Mouse (Mus musculus): ENCODE data around the gene Lrrc3c. TPM values are rescaled to one million over a fixed set of nuclear protein-coding genes. Genes with fewer than 3 reads are reported as not detected.

Gene Lrrc3c
- polyA plus RNA-seq, 1 experiment from 2014 or later = not detected

- Histone ChIP-seq H3K4me2 (peak overlapping the region; percentile 81), H3K4me3 (ENCODE audit: low read depth, low read length) (no peak overlapping the region), H3K4me1 (ENCODE audit: control insufficient read depth, insufficient read depth, low read length) (peaks cover 48% of the 10 kb centered on the region), H3K27me3 (ENCODE audit: control insufficient read depth, insufficient read depth, low read length) (no peaks in the 10 kb centered on the region), H3K9ac (ENCODE audit: low read depth, low read length) (peak overlapping the region; percentile 12; the same call in 1 of the 2 replicates), H3K27ac (ENCODE audit: low read depth, low read length) (peak overlapping the region; percentile 96), H3K9me3 (replicated peaks; ENCODE audit: control insufficient read depth, low read length) (no peaks in the 10 kb centered on the region), H3K36me3 (ENCODE audit: control insufficient read depth, insufficient read depth, low read length) (no peaks in the 10 kb centered on the region)
- 69% methylated on average over 8 of the region's 8 CpGs for WGBS (ENCODE audit: insufficient replicate concordance)
- ATAC-seq (replicated peaks; ENCODE audit: insufficient number of reproducible peaks, low FRiP score, low TSS enrichment) = no peak
Observed at GRCm38 (mm10) chr11:98589306-98589705, 8.8 kb upstream of the Lrrc3c start.

DNA sequence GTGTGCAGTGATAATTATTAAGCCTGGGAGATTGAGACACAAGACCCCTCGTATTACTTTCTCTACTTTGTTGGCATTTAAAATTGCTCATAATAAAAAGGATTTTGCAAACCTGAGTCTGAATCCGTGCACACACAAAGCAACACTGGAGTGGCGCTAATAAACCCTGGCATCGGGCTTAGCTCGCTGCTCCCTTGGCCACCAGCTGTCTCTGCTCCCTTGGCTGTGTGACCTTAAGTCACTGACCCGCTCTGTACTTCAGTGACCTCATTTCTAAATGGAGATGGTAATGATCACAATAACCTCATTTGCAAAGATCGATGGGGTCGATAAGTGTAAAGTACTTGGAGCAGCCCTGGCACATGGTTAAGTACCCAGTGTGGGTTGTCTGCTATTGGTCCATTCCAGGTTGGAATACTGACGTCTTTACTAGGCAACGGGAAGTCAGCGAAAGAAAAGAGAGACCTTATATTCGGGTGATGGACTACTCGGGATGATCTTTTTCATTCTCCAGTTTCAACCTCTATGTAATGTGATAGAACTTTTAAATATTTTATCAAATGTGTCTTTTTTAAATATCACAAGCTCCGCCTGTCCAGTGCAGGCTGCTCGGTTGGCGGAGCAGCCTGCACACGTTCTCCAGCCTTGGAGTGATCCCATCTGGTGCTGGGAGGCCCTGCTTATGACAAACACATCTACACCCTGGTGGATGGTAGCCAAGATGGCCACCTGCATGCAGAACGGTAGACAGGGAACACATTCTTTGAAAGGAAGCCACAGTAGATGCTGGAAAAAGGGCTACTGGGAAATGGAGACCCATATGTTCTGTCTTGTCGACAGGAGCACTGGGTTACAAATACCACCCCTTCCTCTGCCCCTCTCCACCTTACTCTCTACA, 7.3 kb upstream of the Lrrc3c start:
- Histone ChIP-seq H3K9me3 (replicated peaks; ENCODE audit: control insufficient read depth, low read length) (no peaks in the 10 kb centered on the region), H3K4me3 (ENCODE audit: low read depth, low read length) (no peak overlapping the region), H3K4me1 (ENCODE audit: control insufficient read depth, insufficient read depth, low read length) (peaks cover 33% of the 10 kb centered on the region), H3K9ac (ENCODE audit: low read depth, low read length) (no peak overlapping the region), H3K4me2 (no peak overlapping the region), H3K27ac (ENCODE audit: low read depth, low read length) (no peak overlapping the region), H3K27me3 (ENCODE audit: control insufficient read depth, insufficient read depth, low read length) (no peaks in the 10 kb centered on the region), H3K36me3 (ENCODE audit: control insufficient read depth, insufficient read depth, low read length) (no peaks in the 10 kb centered on the region)
- 78% methylated on average over 19 of the region's 19 CpGs for WGBS (ENCODE audit: insufficient replicate concordance)
- no peak for ATAC-seq (replicated peaks; ENCODE audit: insufficient number of reproducible peaks, low FRiP score, low TSS enrichment)

- Histone ChIP-seq H3K36me3 (ENCODE audit: control insufficient read depth, insufficient read depth, low read length) (no peaks in the 10 kb centered on the region), H3K27ac (ENCODE audit: low read depth, low read length) (no peak overlapping the region), H3K4me1 (ENCODE audit: control insufficient read depth, insufficient read depth, low read length) (peaks cover 15% of the 10 kb centered on the region), H3K9me3 (replicated peaks; ENCODE audit: control insufficient read depth, low read length) (no peaks in the 10 kb centered on the region), H3K27me3 (ENCODE audit: control insufficient read depth, insufficient read depth, low read length) (peaks cover 20% of the 10 kb centered on the region; the same call in 1 of the 2 replicates), H3K9ac (ENCODE audit: low read depth, low read length) (no peak overlapping the region), H3K4me3 (ENCODE audit: low read depth, low read length) (no peak overlapping the region), H3K4me2 (no peak overlapping the region)
- no peak for ATAC-seq (replicated peaks; ENCODE audit: insufficient number of reproducible peaks, low FRiP score, low TSS enrichment)
- WGBS (ENCODE audit: insufficient replicate concordance) = 76% methylated on average over 6 of the region's 6 CpGs
Observed at GRCm38 (mm10) chr11:98595021-98595420, 3.1 kb upstream of the Lrrc3c start.

GRCm38 (mm10) chr11:98595473-98595872, 2.6 kb upstream of the Lrrc3c start:
- no peak overlapping the region for H3K9ac ChIP-seq (ENCODE audit: low read depth, low read length)
- no peak overlapping the region for H3K4me3 ChIP-seq (ENCODE audit: low read depth, low read length)
- H3K4me1 ChIP-seq (ENCODE audit: control insufficient read depth, insufficient read depth, low read length) = peaks cover 15% of the 10 kb centered on the region
- no peaks in the 10 kb centered on the region for H3K9me3 ChIP-seq (replicated peaks; ENCODE audit: control insufficient read depth, low read length)
- no peaks in the 10 kb centered on the region for H3K36me3 ChIP-seq (ENCODE audit: control insufficient read depth, insufficient read depth, low read length)
- no peak for ATAC-seq (replicated peaks; ENCODE audit: insufficient number of reproducible peaks, low FRiP score, low TSS enrichment)
- peaks cover 21% of the 10 kb centered on the region; the same call in 1 of the 2 replicates for H3K27me3 ChIP-seq (ENCODE audit: control insufficient read depth, insufficient read depth, low read length)
- H3K27ac ChIP-seq (ENCODE audit: low read depth, low read length) = no peak overlapping the region
- 70% methylated on average over 10 of the region's 10 CpGs for WGBS (ENCODE audit: insufficient replicate concordance)
- H3K4me2 ChIP-seq = no peak overlapping the region

- Histone ChIP-seq H3K4me1 (ENCODE audit: control insufficient read depth, insufficient read depth, low read length) (peaks cover 17% of the 10 kb centered on the region), H3K27ac (ENCODE audit: low read depth, low read length) (no peak overlapping the region), H3K4me2 (no peak overlapping the region), H3K36me3 (ENCODE audit: control insufficient read depth, insufficient read depth, low read length) (no peaks in the 10 kb centered on the region), H3K9me3 (replicated peaks; ENCODE audit: control insufficient read depth, low read length) (no peaks in the 10 kb centered on the region), H3K27me3 (ENCODE audit: control insufficient read depth, insufficient read depth, low read length) (peaks cover 21% of the 10 kb centered on the region; the same call in 1 of the 2 replicates), H3K4me3 (ENCODE audit: low read depth, low read length) (no peak overlapping the region), H3K9ac (ENCODE audit: low read depth, low read length) (no peak overlapping the region)
- ATAC-seq (replicated peaks; ENCODE audit: insufficient number of reproducible peaks, low FRiP score, low TSS enrichment) = no peak
- WGBS (ENCODE audit: insufficient replicate concordance) = 75% methylated on average over 3 of the region's 3 CpGs
Observed at GRCm38 (mm10) chr11:98595955-98596354, 2.1 kb upstream of the Lrrc3c start.

GRCm38 (mm10) chr11:98597363-98597762, 728 bp upstream of the Lrrc3c start:
- Histone ChIP-seq H3K4me2 (no peak overlapping the region), H3K27me3 (ENCODE audit: control insufficient read depth, insufficient read depth, low read length) (peaks cover 24% of the 10 kb centered on the region; the same call in 1 of the 2 replicates), H3K36me3 (ENCODE audit: control insufficient read depth, insufficient read depth, low read length) (no peaks in the 10 kb centered on the region), H3K4me3 (ENCODE audit: low read depth, low read length) (no peak overlapping the region), H3K9ac (ENCODE audit: low read depth, low read length) (no peak overlapping the region), H3K4me1 (ENCODE audit: control insufficient read depth, insufficient read depth, low read length) (peaks cover 24% of the 10 kb centered on the region), H3K9me3 (replicated peaks; ENCODE audit: control insufficient read depth, low read length) (no peaks in the 10 kb centered on the region), H3K27ac (ENCODE audit: low read depth, low read length) (no peak overlapping the region)
- 30% methylated on average over 6 of the region's 6 CpGs for WGBS (ENCODE audit: insufficient replicate concordance)
- ATAC-seq (replicated peaks; ENCODE audit: insufficient number of reproducible peaks, low FRiP score, low TSS enrichment) = no peak

DNA sequence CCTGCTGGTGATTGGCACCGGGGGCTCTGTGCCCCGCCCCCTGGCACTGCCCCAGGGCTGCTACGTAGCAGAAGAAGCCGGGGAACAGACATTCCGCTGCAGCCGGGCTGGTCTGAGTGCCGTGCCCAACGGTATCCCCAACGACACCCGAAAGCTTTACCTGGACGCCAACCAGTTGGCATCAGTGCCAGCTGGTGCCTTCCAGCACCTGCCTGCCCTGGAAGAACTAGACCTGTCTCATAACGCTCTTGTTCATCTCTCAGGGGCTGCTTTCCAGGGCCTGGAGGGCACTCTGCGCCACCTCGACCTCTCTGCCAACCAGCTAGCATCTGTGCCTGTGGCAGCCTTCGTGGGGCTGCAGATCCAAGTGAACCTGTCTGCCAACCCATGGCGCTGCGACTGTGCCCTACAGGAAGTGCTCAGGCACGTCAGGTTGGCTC, 780 bp downstream of the Lrrc3c start:
- WGBS (ENCODE audit: insufficient replicate concordance) = 57% methylated on average over 18 of the region's 18 CpGs
- H3K36me3 ChIP-seq (ENCODE audit: control insufficient read depth, insufficient read depth, low read length) = no peaks in the 10 kb centered on the region
- H3K4me2 ChIP-seq = peak overlapping the region; percentile 31
- peaks cover 23% of the 10 kb centered on the region for H3K4me1 ChIP-seq (ENCODE audit: control insufficient read depth, insufficient read depth, low read length)
- no peak overlapping the region for H3K27ac ChIP-seq (ENCODE audit: low read depth, low read length)
- peaks cover 24% of the 10 kb centered on the region; the same call in 1 of the 2 replicates for H3K27me3 ChIP-seq (ENCODE audit: control insufficient read depth, insufficient read depth, low read length)
- no peak overlapping the region for H3K9ac ChIP-seq (ENCODE audit: low read depth, low read length)
- no peak for ATAC-seq (replicated peaks; ENCODE audit: insufficient number of reproducible peaks, low FRiP score, low TSS enrichment)
- H3K4me3 ChIP-seq (ENCODE audit: low read depth, low read length) = no peak overlapping the region
- no peaks in the 10 kb centered on the region for H3K9me3 ChIP-seq (replicated peaks; ENCODE audit: control insufficient read depth, low read length)

DNA sequence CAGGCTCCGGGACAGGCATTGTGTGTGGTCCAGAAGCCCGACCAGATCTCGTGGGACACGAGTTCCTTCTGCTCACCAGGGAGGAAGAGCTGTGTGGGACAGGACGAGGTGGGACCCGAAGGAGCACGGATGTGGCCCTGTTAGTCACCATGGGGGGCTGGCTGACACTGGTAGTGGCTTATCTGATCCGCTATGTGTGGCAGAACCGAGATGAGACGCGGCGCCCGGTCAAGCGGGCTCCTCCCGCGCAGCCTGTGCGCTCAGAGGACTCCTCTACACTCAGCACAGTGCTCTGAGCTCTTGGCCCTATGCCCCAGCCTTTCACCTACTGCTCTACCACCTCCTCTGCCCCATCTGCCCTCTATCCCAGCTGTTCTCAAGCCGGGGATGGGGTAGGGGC, 1.2 kb downstream of the Lrrc3c start:
- Histone ChIP-seq H3K27ac (ENCODE audit: low read depth, low read length) (no peak overlapping the region), H3K27me3 (ENCODE audit: control insufficient read depth, insufficient read depth, low read length) (peaks cover 24% of the 10 kb centered on the region; the same call in 1 of the 2 replicates), H3K4me3 (ENCODE audit: low read depth, low read length) (no peak overlapping the region), H3K36me3 (ENCODE audit: control insufficient read depth, insufficient read depth, low read length) (no peaks in the 10 kb centered on the region), H3K4me2 (peak overlapping the region; percentile 31), H3K9me3 (replicated peaks; ENCODE audit: control insufficient read depth, low read length) (no peaks in the 10 kb centered on the region), H3K9ac (ENCODE audit: low read depth, low read length) (0 out of 2 replicates have a peak overlapping the region, but pooled peaks have one; percentile 31), H3K4me1 (ENCODE audit: control insufficient read depth, insufficient read depth, low read length) (peaks cover 23% of the 10 kb centered on the region)
- 14% methylated on average over 18 of the region's 18 CpGs for WGBS (ENCODE audit: insufficient replicate concordance)
- 0 out of 2 replicates have a peak, but pooled peaks have one; percentile 40 for ATAC-seq (replicated peaks; ENCODE audit: insufficient number of reproducible peaks, low FRiP score, low TSS enrichment)
